Mouse (Mus musculus) gastrocnemius, postnatal 14 days (tissue): ENCODE results near the gene Snx32. TPM values are rescaled to one million over a fixed set of nuclear protein-coding genes. Genes with fewer than 3 reads are reported as not detected.

ENCODE experiments used
- DNase-seq: peaks from one replicate; pipeline ENCODE4 v3.0.0; 2021; ENCODE audit warnings: mixed read lengths
- intact Hi-C: fragments of 180-260 bp; cut with DNase I; formaldehyde crosslinking; loops from one replicate; pipeline ENCODE4 v1.15.1; 2025; ENCODE audit warnings: low total_unique reads
- total RNA-seq, 2 experiments: library from RNA; stranded (reverse); gene quantifications; 2 replicates each; pipeline ENCODE4 v1.2.3; 2021

Snx32 gene
- total RNA-seq, 2 experiments from 2014 or later = 5.7 to 6.5 TPM

GRCm38 (mm10) chr19:5444371-5444908, 65.9 kb downstream of the Snx32 start:
- intact Hi-C loops = no loop called here
- no peak for DNase-seq

Other genes with a start within 250 kb of the Snx32 start
- 1 to 10 TPM; 6.7 to 7.7 TPM for gene Pacs1, start 237.4 kb downstream of the Snx32 start, total RNA-seq
- 10 to 100 TPM; 72.1 to 72.6 TPM for gene Sf3b2, start 215.1 kb downstream of the Snx32 start, total RNA-seq
- gene Gal3st3, start 212.2 kb downstream of the Snx32 start, total RNA-seq = under 1 TPM in 1 of 2 experiments, not detected in 1; 0.16 TPM
- not detected for gene Catsper1, start 174.8 kb downstream of the Snx32 start, total RNA-seq
- 1 to 10 TPM; 7.1 to 7.4 TPM for gene Cst6, start 161.0 kb downstream of the Snx32 start, total RNA-seq
- 10 to 100 TPM; 11.4 to 13.1 TPM for gene Eif1ad, start 143.8 kb downstream of the Snx32 start, total RNA-seq
- 100 to 1,000 TPM; 123 to 126 TPM for gene Banf1, start 143.4 kb downstream of the Snx32 start, total RNA-seq
- gene Sart1, start 121.8 kb downstream of the Snx32 start, total RNA-seq = 10 to 100 TPM; 28.0 to 39.0 TPM
- gene Tsga10ip, start 108.0 kb downstream of the Snx32 start, total RNA-seq = under 1 TPM; 0.58 to 0.70 TPM
- 100 to 1,000 TPM; 550 to 558 TPM for gene Drap1, start 85.6 kb downstream of the Snx32 start, total RNA-seq
- gene AI837181, start 85.4 kb downstream of the Snx32 start, total RNA-seq = 10 to 100 TPM; 45.1 to 48.4 TPM
- not detected for gene Fosl1, start 63.0 kb downstream of the Snx32 start, total RNA-seq
- gene Ccdc85b, start 52.6 kb downstream of the Snx32 start, total RNA-seq = 1 to 10 TPM; 6.4 to 7.2 TPM
- gene Fibp, start 49.9 kb downstream of the Snx32 start, total RNA-seq = 10 to 100 TPM; 42.0 to 44.8 TPM
- not detected for gene Ctsw, start 42.0 kb downstream of the Snx32 start, total RNA-seq
- gene Efemp2, start 36.6 kb downstream of the Snx32 start, total RNA-seq = 10 to 100 TPM; 14.8 to 21.3 TPM
- gene Mus81, start 22.1 kb downstream of the Snx32 start, total RNA-seq = 10 to 100 TPM; 23.5 to 27.0 TPM
- 100 to 1,000 TPM; 172 to 240 TPM for gene Cfl1, start 20.1 kb downstream of the Snx32 start, total RNA-seq
- gene 1700020D05Rik, start 6.8 kb downstream of the Snx32 start, total RNA-seq = under 1 TPM; 0.41 to 0.82 TPM
- not detected for gene Ovol1, start 50.1 kb upstream of the Snx32 start, total RNA-seq
- gene Ap5b1, start 57.5 kb upstream of the Snx32 start, total RNA-seq = 1 to 10 TPM; 1.8 to 2.4 TPM
- 10 to 100 TPM; 39.1 to 46.1 TPM for gene Rnaseh2c, start 91.3 kb upstream of the Snx32 start, total RNA-seq
- 10 to 100 TPM; 22.0 to 25.9 TPM for gene Kat5, start 99.7 kb upstream of the Snx32 start, total RNA-seq
- gene Rela, start 126.9 kb upstream of the Snx32 start, total RNA-seq = 10 to 100 TPM; 17.1 to 21.9 TPM
- gene Sipa1, start 153.2 kb upstream of the Snx32 start, total RNA-seq = 10 to 100 TPM; 19.3 to 22.4 TPM
- 10 to 100 TPM; 16.7 TPM for gene Map3k11, start 178.2 kb upstream of the Snx32 start, total RNA-seq
- 10 to 100 TPM; 15.3 to 17.6 TPM for gene Pcnx3, start 178.4 kb upstream of the Snx32 start, total RNA-seq
- gene Kcnk7, start 193.8 kb upstream of the Snx32 start, total RNA-seq = not detected
- 100 to 1,000 TPM; 246 to 269 TPM for gene Ehbp1l1, start 215.8 kb upstream of the Snx32 start, total RNA-seq
- gene Fam89b, start 219.1 kb upstream of the Snx32 start, total RNA-seq = 10 to 100 TPM; 29.6 to 32.9 TPM
- 10 to 100 TPM; 57.0 to 66.4 TPM for gene Ltbp3, start 230.4 kb upstream of the Snx32 start, total RNA-seq